Mouse (Mus musculus) cerebellum, adult 11 months (tissue): ENCODE data around the gene Atp2c2.

ENCODE experiments used
- DNase-seq: peaks from one replicate; pipeline ENCODE4 v3.0.0; 2022

Atp2c2 gene

GRCm38 (mm10) chr8:119699549-119700134 lies at the start of gene Atp2c2:
Gene Atp2c2, plus strand, starts transcription at chr8:119700009.
- DNase-seq: no peak

GRCm38 (mm10) chr8:119651324-119651723 lies 48.5 kb upstream of the Atp2c2 start:
- DNase-seq: no peak

- DNase-seq: no peak
These were observed 42.9 kb upstream of the Atp2c2 start for GRCm38 (mm10) chr8:119656709-119657464.

GRCm38 (mm10) chr8:119661081-119661480 lies 38.7 kb upstream of the Atp2c2 start:
- DNase-seq: no peak

GRCm38 (mm10) chr8:119661892-119662291 lies 37.9 kb upstream of the Atp2c2 start:
- DNase-seq: no peak

- no peak for DNase-seq
These were observed 36.4 kb upstream of the Atp2c2 start for GRCm38 (mm10) chr8:119663440-119663839.

- DNase-seq: no peak
These were observed 34.5 kb upstream of the Atp2c2 start for GRCm38 (mm10) chr8:119665270-119665669.

- no peak for DNase-seq
These were observed 33.4 kb upstream of the Atp2c2 start, which contains the start of gene Wfdc1 for GRCm38 (mm10) chr8:119666219-119666951. Gene Wfdc1, plus strand, starts transcription at chr8:119666365.

GRCm38 (mm10) chr8:119668447-119668846 lies 31.4 kb upstream of the Atp2c2 start:
- no peak for DNase-seq

- DNase-seq: no peak
These were observed 30.5 kb upstream of the Atp2c2 start for GRCm38 (mm10) chr8:119669284-119669683.

GRCm38 (mm10) chr8:119670419-119671091 lies 29.3 kb upstream of the Atp2c2 start:
- DNase-seq: no peak

- DNase-seq: no peak
These were observed 25.7 kb upstream of the Atp2c2 start for GRCm38 (mm10) chr8:119673976-119674555.

GRCm38 (mm10) chr8:119675457-119675856 lies 24.4 kb upstream of the Atp2c2 start:
- no peak for DNase-seq

GRCm38 (mm10) chr8:119676389-119676788 lies 23.4 kb upstream of the Atp2c2 start:
- peak; percentile 78 for DNase-seq

- DNase-seq: no peak
These were observed 21.5 kb upstream of the Atp2c2 start for GRCm38 (mm10) chr8:119678138-119678843.

- DNase-seq: no peak
These were observed 20.6 kb upstream of the Atp2c2 start for GRCm38 (mm10) chr8:119679184-119679583.

- no peak for DNase-seq
These were observed 9.2 kb upstream of the Atp2c2 start for GRCm38 (mm10) chr8:119690602-119691001.

- DNase-seq: no peak
These were observed 7.8 kb upstream of the Atp2c2 start for GRCm38 (mm10) chr8:119691989-119692388.

- no peak for DNase-seq
These were observed 5.1 kb upstream of the Atp2c2 start for GRCm38 (mm10) chr8:119694696-119695095.

GRCm38 (mm10) chr8:119697163-119697562 lies 2.6 kb upstream of the Atp2c2 start:
- DNase-seq: no peak

- DNase-seq: no peak
These were observed 849 bp upstream of the Atp2c2 start for GRCm38 (mm10) chr8:119698960-119699359.

GRCm38 (mm10) chr8:119702965-119703364 lies 3.2 kb downstream of the Atp2c2 start:
- DNase-seq: no peak
